Mouse (Mus musculus) heart, embryonic 10.5 days (tissue): ENCODE data around the gene Slc22a18. TPM values are rescaled to one million over a fixed set of nuclear protein-coding genes. Genes with fewer than 3 reads are reported as not detected.

ENCODE experiments used
- DNase-seq: peaks from one replicate; pipeline ENCODE4 v3.0.0-alpha.2; 2017; ENCODE audit warnings: low spot score
- H3K27ac ChIP-seq: fragments of 300-500 bp; sonication (generic); 2 replicates; pipeline ENCODE4 v1.5.1; 2016; ENCODE audit warnings: mild to moderate bottlenecking
- H3K27me3 ChIP-seq: fragments of 300-500 bp; sonication (generic); 2 replicates; pipeline ENCODE4 v1.6.1; 2016; ENCODE audit warnings: mild to moderate bottlenecking; ENCODE audit not compliant: poor library complexity, insufficient read depth, severe bottlenecking
- H3K36me3 ChIP-seq: fragments of 300-500 bp; sonication (generic); 2 replicates; pipeline ENCODE4 v1.6.1; 2016; ENCODE audit warnings: mild to moderate bottlenecking, moderate library complexity
- H3K4me1 ChIP-seq: fragments of 300-500 bp; sonication (generic); 2 replicates; pipeline ENCODE4 v1.6.1; 2016; ENCODE audit warnings: mild to moderate bottlenecking
- H3K4me3 ChIP-seq: fragments of 300-500 bp; sonication (generic); 2 replicates; pipeline ENCODE4 v1.5.1; 2016; ENCODE audit warnings: mild to moderate bottlenecking, moderate library complexity
- H3K9me3 ChIP-seq: fragments of 300-500 bp; sonication (generic); 2 replicates; pipeline ENCODE4 v1.6.1; 2016; ENCODE audit warnings: mild to moderate bottlenecking, moderate library complexity
- WGBS: fragments of 180-500 bp; shearing (Covaris S2); methylation state at CpG from one replicate; pipeline ENCODE4 v1.1.7; 2016; 5-methylcytosine and 5-hydroxymethylcytosine counted together
- polyA plus RNA-seq: library from polyadenylated mRNA; unstranded; fragments of >200 nt; fragmentation: Nextera tagmentation; extraction: Ambion mirVana; gene quantifications from 2 replicates; pipeline ENCODE4 v1.2.1, GENCODE M21; 2016

Slc22a18 gene
- polyA plus RNA-seq: 0.54 and 1.3 TPM in 2 replicates

DNA sequence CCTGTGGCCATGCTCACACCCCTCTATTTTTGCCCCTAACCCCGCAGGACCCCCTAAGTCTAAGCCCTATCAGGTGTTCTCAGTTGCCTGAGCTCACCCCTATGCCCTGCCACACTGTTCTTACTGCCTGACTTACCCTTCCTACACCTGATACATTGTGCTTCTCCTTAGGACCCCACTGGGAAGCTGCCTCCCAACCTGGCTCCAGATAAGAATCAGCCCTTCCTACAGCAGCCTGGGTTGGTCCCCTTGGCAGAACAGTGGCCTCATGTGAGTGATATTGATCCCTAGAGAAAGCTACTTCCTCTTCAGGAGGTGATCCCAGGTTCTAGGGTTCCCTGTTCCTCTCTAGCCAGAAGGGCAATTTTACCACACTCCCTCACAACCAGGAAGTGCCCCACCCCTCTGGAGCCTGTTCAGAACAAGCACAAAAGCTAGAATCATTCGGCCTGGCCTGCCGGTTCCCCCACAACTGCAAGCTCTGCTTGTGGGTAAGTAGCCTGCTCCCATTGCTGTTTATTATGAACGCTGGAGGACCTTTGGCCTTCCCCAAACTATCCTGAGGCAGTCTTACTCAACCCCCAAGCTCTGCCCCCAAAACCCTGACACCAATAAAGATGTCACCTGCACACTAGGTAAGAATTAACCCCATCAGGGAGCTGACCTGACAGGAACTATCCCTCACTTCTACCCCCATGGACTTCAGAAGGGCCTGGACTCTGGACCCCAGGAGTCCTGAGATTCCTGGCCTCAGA is at the start of gene Slc22a18:
Gene Slc22a18 (plus strand): TSS at position 390 of the 755 bp plus-strand sequence.
- H3K4me3 ChIP-seq: no peak within 1 kb of the TSS
- H3K4me1 ChIP-seq: peaks cover 13% of the 10 kb centered on the region
- WGBS: 48% methylated on average over 4 of the region's 4 CpGs
- no peak within 1 kb of the TSS for H3K27ac ChIP-seq
- no peak for DNase-seq
- H3K27me3 ChIP-seq: peaks cover 25% of the 10 kb centered on the region
- no peaks in the 10 kb centered on the region for H3K9me3 ChIP-seq
- no peaks in the 10 kb centered on the region for H3K36me3 ChIP-seq

DNA sequence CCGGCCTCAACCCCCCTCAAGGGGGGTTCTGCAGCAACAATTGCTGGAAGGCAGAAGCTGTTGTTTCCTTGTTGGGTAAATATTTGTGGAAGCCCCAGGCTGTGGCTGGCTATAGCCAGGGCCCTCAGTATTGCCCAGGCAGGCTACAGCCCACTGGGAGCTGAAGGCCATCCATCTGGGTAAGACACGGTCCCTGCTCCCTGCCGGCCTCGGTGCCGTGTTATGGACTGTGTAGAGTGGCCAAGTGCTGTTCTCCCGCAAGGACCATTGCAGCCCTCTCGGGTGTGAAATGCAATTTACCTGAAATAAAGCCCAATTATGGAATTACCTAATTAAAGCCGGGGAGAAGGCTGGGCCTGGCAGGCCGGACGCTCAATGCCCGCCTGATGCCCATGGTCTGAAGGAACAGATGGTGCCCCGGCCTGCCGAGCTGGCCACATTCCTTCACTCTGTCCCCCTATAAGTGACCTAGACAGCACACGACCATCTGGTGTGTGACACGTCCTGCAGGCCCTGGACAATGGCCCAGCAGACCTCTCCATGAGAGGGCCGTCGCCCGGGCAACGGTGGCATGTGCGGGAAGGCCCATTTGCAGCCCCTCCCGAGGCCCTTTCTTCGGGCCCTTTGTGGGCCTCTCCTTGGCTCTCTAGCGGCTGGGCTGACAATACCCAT is 45.3 kb upstream of the Slc22a18 start:
- Histone ChIP-seq H3K27ac (peak overlapping the region; percentile 19; the same call in 1 of the 2 replicates), H3K4me3 (no peak overlapping the region), H3K27me3 (peaks cover 42% of the 10 kb centered on the region), H3K9me3 (no peaks in the 10 kb centered on the region), H3K36me3 (no peaks in the 10 kb centered on the region), H3K4me1 (peaks cover 16% of the 10 kb centered on the region)
- WGBS: 71% methylated on average over 23 of the region's 23 CpGs
- DNase-seq: no peak

DNA sequence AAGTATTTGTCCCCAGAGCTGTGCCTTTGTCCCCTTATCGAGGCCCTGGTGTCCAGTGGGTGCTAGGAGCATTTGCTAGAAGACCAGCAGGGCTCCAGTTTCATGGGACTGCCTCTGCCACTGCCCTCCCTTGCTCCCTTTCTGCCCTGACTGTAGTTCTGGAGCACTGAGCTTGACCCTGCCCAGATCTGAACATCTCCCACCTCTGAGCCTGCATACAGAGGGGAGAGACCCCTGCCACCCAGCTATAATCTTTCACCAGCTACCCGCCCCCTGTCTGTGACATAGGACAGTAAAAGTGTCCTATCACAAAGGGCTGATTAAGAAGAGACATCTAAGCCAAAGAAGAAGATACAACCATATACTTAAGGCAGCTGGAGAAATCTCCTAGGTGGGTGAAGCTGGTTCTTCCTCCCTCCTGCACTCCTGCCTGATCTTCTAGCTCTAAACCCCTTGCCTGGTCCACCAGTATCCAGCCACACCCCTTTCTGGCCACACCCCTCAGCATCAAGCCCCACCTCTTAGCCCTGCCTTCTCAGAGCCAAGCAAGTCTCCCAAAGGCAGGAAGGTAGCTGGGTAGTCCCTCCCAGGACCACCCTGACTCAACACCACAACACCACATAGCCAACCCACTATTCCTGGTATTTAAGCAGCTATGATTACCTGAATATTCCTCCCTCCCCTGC is 44.6 kb upstream of the Slc22a18 start:
- Histone ChIP-seq H3K4me3 (no peak overlapping the region), H3K27ac (peak overlapping the region; percentile 19; the same call in 1 of the 2 replicates), H3K36me3 (no peaks in the 10 kb centered on the region), H3K27me3 (peaks cover 44% of the 10 kb centered on the region), H3K9me3 (no peaks in the 10 kb centered on the region), H3K4me1 (peaks cover 19% of the 10 kb centered on the region)
- no peak for DNase-seq
- WGBS: 76% methylated on average over 2 of the region's 2 CpGs

- 0 out of 2 replicates have a peak overlapping the region, but pooled peaks have one; percentile 53 for H3K27ac ChIP-seq
- WGBS: 71% methylated on average over 1 of the region's 1 CpGs
- H3K4me1 ChIP-seq: peaks cover 29% of the 10 kb centered on the region
- H3K9me3 ChIP-seq: no peaks in the 10 kb centered on the region
- H3K36me3 ChIP-seq: no peaks in the 10 kb centered on the region
- H3K27me3 ChIP-seq: peaks cover 69% of the 10 kb centered on the region
- no peak for DNase-seq
- H3K4me3 ChIP-seq: no peak overlapping the region
Observed at GRCm38 (mm10) chr7:143432631-143433030, 40.9 kb upstream of the Slc22a18 start.

DNA sequence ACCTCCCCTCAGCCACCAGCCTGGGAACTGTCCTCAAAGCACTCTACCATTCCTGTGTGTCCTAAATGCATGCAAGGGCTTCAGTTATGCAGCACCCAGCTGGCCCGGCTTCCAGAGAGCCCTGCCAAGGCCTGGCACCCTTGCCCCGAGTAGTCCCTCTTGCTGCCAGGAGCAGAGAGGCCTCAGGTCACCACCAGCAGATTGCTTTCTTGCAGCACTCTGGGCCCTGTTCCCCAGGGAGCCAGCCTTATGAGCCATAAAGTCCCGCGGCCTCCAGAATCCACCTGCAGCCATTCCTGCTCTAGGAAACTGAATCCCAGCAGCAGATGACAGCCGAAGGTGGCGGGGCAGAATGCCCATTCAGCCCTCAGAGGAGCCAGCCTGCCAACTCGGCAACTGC is 40.2 kb upstream of the Slc22a18 start:
- DNase-seq: no peak
- H3K4me1 ChIP-seq: peaks cover 30% of the 10 kb centered on the region
- H3K4me3 ChIP-seq: no peak overlapping the region
- no peaks in the 10 kb centered on the region for H3K36me3 ChIP-seq
- 0 out of 2 replicates have a peak overlapping the region, but pooled peaks have one; percentile 10 for H3K27ac ChIP-seq
- WGBS: 74% methylated on average over 7 of the region's 7 CpGs
- peaks cover 74% of the 10 kb centered on the region for H3K27me3 ChIP-seq
- H3K9me3 ChIP-seq: no peaks in the 10 kb centered on the region

DNA sequence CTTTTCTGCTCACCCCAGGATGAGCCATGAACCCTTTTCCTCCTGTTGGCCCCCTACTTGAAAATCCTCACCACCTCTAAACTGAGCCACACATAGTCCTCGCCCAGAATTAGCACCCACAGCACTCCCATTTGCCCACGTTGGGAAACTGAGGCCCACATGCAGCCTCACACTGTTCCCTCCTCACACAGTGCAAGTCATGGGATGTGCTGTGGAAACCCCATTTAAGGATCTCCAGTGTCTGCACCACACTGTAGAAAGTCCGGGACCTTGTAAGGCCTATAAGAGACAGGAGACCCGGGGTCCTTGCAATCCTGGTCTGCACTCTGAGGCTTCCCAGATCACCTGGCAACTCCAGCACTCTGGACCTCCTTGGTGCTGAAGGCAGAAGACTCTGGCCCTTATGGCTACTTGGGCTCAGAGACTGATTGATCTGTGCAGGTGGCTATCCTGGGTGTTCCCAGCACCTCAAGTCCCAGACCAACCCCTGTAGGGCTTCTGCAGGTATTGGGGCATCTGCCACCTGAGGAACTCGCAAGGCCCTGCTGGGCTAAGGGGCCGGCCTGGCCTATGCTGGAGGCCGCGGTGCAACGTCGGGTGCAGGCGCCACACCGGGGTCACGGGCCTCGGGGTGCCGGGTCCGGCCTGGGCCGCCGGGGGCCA is 36.2 kb upstream of the Slc22a18 start:
- WGBS: 12% methylated on average over 18 of the region's 18 CpGs
- peak overlapping the region; percentile 96 for H3K27ac ChIP-seq
- H3K9me3 ChIP-seq: no peaks in the 10 kb centered on the region
- no peak for DNase-seq
- peak overlapping the region; percentile 73 for H3K4me3 ChIP-seq
- peaks cover 92% of the 10 kb centered on the region for H3K27me3 ChIP-seq
- peaks cover 37% of the 10 kb centered on the region for H3K4me1 ChIP-seq
- H3K36me3 ChIP-seq: no peaks in the 10 kb centered on the region

DNA sequence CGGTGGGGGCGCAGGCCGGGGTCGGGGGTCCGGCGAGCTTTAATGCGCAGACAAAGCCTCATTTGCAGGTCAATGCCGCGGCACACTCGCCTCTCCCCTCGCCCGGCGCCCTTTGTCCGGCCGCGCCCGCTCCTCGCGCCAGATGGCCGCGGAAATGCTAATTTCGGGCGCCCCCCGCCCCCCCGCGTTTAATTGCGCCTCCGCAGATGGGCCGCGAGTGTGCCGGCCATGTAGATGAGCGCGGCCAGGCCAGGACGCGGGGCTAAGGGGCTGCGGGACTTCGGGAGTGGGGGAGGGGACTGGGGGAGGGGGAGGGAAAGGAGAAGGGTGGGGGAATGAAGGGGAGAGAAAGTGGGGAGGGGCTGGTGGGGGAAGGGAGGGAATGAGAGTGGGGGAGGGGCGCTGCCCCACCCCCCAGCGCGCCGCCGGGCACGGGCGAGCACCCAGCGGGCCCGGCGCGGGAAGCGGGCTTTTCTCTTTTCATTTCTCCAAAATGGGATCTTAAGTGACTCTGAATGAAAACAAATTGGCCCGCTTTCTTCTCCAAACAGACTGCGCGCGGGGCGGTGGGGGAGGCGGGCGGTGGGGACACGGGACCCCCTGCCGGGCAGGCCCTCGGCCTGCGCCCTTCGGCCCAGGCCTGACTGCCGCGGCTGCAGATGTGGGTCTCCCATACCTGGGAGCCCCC is 35.5 kb upstream of the Slc22a18 start:
- H3K4me3 ChIP-seq: peak overlapping the region; percentile 73
- peaks cover 36% of the 10 kb centered on the region for H3K4me1 ChIP-seq
- no peaks in the 10 kb centered on the region for H3K9me3 ChIP-seq
- 2% methylated on average over 61 of the region's 63 CpGs for WGBS
- H3K36me3 ChIP-seq: no peaks in the 10 kb centered on the region
- H3K27me3 ChIP-seq: peaks cover 93% of the 10 kb centered on the region
- peak overlapping the region; percentile 96 for H3K27ac ChIP-seq
- no peak for DNase-seq

DNA sequence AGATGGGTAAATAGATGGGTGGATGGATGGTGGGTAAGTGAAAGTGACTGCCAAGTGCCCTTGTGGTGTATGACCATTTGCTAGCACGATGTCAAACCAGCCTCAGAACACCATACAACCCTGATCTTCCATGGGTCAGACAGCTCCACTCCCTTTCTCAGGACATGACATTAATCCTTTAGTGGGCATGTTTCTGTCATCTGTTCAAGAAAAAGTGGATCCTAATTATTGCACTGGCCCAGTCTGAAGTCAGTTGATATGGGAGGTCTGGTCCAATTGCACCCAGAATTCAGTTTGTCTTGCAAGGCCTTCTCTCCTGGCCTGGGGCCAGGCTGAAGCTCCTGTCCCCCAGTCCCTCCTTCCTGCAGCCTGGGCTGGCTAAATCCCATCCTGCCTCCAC is 34.6 kb upstream of the Slc22a18 start:
- DNase-seq: no peak
- 54% methylated on average over 1 of the region's 1 CpGs for WGBS
- H3K27me3 ChIP-seq: peaks cover 93% of the 10 kb centered on the region
- peaks cover 31% of the 10 kb centered on the region for H3K4me1 ChIP-seq
- peak overlapping the region; percentile 73 for H3K4me3 ChIP-seq
- H3K27ac ChIP-seq: peak overlapping the region; percentile 22; the same call in 1 of the 2 replicates
- H3K9me3 ChIP-seq: no peaks in the 10 kb centered on the region
- no peaks in the 10 kb centered on the region for H3K36me3 ChIP-seq

- Histone ChIP-seq H3K4me3 (0 out of 2 replicates have a peak overlapping the region, but pooled peaks have one; percentile 60), H3K9me3 (no peaks in the 10 kb centered on the region), H3K36me3 (no peaks in the 10 kb centered on the region), H3K4me1 (peaks cover 20% of the 10 kb centered on the region), H3K27me3 (peaks cover 84% of the 10 kb centered on the region), H3K27ac (no peak overlapping the region)
- no peak for DNase-seq
- WGBS: 35% methylated on average over 8 of the region's 8 CpGs
Observed at GRCm38 (mm10) chr7:143444580-143444954, 29.0 kb upstream of the Slc22a18 start.

DNA sequence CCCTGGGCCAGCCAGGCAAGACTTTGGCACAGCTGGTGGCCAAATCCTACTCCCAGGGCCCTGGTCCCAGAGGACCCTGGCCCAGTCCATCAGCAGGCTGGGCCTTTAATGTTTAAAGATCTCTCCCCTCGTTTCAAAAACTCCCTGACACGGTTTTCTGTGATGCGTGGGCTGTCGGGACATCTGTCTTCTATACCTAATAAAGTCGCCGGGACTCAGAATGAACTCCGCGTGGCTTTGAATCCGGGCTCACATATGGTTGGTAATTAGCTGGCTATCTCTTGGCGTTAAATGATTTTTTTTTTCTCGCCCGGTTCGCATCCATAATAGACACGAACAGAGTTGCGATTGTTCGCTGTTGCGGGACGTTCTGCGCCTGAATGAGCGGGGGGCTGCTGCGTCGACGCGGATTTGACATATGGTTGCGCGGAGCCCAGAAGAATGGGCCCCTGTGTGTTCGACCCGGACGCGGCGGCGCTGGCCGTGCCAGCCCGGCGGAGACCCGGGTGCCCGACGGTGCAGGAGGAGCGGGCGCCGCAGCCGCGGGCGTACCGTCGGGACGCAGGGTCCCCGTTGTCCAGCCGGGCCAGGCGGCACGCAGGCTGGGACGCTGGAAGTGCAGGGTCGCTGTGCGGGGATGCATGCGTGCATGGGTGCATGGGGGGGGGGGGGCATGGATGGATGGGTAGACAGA is 28.4 kb upstream of the Slc22a18 start:
- Histone ChIP-seq H3K9me3 (no peaks in the 10 kb centered on the region), H3K27ac (peak overlapping the region; percentile 86), H3K36me3 (no peaks in the 10 kb centered on the region), H3K27me3 (peaks cover 80% of the 10 kb centered on the region), H3K4me1 (peaks cover 19% of the 10 kb centered on the region), H3K4me3 (peak overlapping the region; percentile 60)
- no peak for DNase-seq
- 4% methylated on average over 55 of the region's 55 CpGs for WGBS

DNA sequence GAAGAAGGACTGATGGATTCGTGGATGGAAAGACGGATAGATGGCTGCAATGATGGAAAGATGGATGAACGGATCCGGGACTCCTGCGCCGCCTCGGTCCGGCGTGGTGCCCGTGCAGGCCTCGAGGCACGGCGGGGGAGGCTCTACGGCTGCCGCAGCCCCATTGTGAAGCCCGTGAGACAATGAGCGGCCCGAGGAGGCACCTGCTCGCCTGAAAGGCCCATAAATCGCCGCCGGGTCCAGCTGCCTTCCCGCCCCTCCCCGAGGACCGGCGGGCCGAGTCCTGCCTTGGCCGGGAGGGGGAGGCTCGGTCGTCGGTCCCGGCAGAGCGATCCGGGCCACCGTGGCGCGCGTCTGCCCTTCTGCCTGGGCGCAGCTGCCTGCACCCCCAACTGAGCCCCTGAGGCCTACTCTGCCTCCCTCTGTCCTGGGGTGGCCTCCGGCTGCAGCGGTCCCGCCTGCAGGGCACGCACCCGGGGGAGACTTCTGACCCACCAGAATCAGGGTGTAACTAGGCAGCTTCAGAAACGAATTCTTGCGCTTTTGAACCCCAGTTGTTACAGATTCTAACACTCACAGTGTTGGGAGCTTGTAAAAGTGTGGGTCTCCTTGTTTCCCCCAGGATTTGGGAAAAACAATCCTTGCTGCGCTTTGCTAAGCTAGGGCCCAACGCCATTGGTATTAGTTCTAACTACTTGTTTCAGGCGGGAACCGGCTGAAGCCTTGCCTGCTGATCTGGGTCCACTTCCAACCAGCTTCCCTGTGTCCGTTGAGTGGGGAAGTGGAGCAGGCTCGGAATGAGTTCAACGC is 27.7 kb upstream of the Slc22a18 start:
- H3K36me3 ChIP-seq: no peaks in the 10 kb centered on the region
- DNase-seq: no peak
- H3K4me1 ChIP-seq: peaks cover 19% of the 10 kb centered on the region
- H3K4me3 ChIP-seq: peak overlapping the region; percentile 60
- H3K27ac ChIP-seq: peak overlapping the region; percentile 86
- H3K9me3 ChIP-seq: no peaks in the 10 kb centered on the region
- H3K27me3 ChIP-seq: peaks cover 72% of the 10 kb centered on the region
- 6% methylated on average over 53 of the region's 53 CpGs for WGBS
